Mouse (Mus musculus): ENCODE measurements around the gene Stx5a.

DNA sequence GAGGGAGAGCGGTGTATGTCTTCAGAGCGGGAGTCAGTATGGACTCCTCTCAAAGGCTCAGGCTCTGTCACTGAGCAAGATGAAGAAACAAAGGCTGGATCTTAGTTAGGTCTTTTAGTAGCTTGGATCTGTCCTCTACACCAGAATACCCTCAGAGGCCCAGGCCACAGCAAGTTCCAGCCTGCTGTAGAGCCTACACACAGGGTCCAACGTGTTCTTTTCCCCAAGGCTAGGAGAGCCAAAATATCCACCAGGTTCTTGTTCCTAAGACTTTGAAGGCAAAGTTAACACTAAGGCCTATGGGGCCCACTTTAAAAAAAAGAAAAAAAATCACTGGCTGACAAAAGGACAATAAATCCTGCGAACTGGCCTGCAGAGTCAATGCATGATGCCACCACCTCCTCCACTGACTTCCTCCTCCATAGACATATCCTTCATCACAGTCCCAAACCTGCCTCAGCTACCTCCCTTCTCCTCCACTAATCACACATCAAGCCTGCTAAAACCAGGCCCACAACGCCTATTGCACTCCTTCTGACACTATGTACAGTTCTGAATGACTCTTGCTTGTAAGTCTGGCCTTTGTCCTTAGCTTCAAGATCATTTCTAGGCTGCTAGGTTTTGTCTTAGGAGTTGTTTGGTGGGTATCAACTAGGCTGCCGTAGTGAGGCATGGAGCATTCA, 36.0 kb upstream of the Stx5a start:
- no peak for TF ChIP-seq MAX (IDR thresholded peaks at IDR 0.05; ENCODE audit: low read depth)
- TF ChIP-seq REST (IDR thresholded peaks at IDR 0.05; ENCODE audit: insufficient read depth, insufficient read length): no peak
- peak; percentile 85 for TF ChIP-seq POLR2AphosphoS2 (IDR thresholded peaks at IDR 0.05; ENCODE audit: insufficient read length, low read depth)
- TF ChIP-seq USF1 (IDR thresholded peaks at IDR 0.05; ENCODE audit: low read depth): no peak
- peak; percentile 43 for TF ChIP-seq POLR2A (IDR thresholded peaks at IDR 0.05; ENCODE audit: insufficient read length, low read depth)
- TF ChIP-seq CEBPB (IDR thresholded peaks at IDR 0.05; ENCODE audit: insufficient read depth, poor library complexity, severe bottlenecking): no peak
- TF ChIP-seq MYOG (IDR thresholded peaks at IDR 0.05; ENCODE audit: control insufficient read depth in 1 of 3, insufficient read depth in 1 of 3, insufficient read length in 2 of 3, low read depth in 2 of 3): no peak
